Mouse (Mus musculus): Measurements from ENCODE around the gene Tfec.

The Tfec gene

GRCm38 (mm10) chr6:16794036-16794435 lies 104.2 kb downstream of the Tfec start:
- DNase-seq (ENCODE audit: low read depth, low spot score) = no peak

- no peak for DNase-seq (ENCODE audit: low read depth, low spot score)
Measured at GRCm38 (mm10) chr6:16785166-16785565, 113.1 kb downstream of the Tfec start.
